Mouse (Mus musculus) midbrain, embryonic 14.5 days (tissue): ENCODE measurements around the gene Il17ra. TPM values are rescaled to one million over a fixed set of nuclear protein-coding genes. Genes with fewer than 3 reads are reported as not detected.

ENCODE experiments used
- ATAC-seq: fragments of 200-750 bp; cut with Nextera tagmentation; 2 replicates; pipeline ENCODE4 v1.8.0; 2017; ENCODE audit warnings: moderate number of reproducible peaks, moderate library complexity; ENCODE audit not compliant: low FRiP score, low TSS enrichment
- DNase-seq: peaks from one replicate; pipeline ENCODE4 v3.0.0-alpha.2; 2015
- H3K27ac ChIP-seq: fragments of 300-500 bp; sonication (generic); replicated peaks from 2 replicates; pipeline ENCODE4 v1.5.1; 2014; ENCODE audit warnings: mild to moderate bottlenecking, low read depth, low read length, moderate library complexity
- H3K27me3 ChIP-seq: fragments of 300-500 bp; sonication (generic); 2 replicates; pipeline ENCODE4 v1.6.1; 2014; ENCODE audit warnings: low read length, control low read depth, mixed read lengths; ENCODE audit not compliant: control insufficient read depth, insufficient read depth
- H3K36me3 ChIP-seq: fragments of 300-500 bp; sonication (generic); 2 replicates; pipeline ENCODE4 v1.6.1; 2014; ENCODE audit warnings: low read length, control low read depth; ENCODE audit not compliant: control insufficient read depth, insufficient read depth
- H3K4me1 ChIP-seq: fragments of 300-500 bp; sonication (generic); 2 replicates; pipeline ENCODE4 v1.6.1; 2014; ENCODE audit warnings: mild to moderate bottlenecking, antibody characterized with exemption, low read length, control low read depth; ENCODE audit not compliant: control insufficient read depth, insufficient read depth
- H3K4me2 ChIP-seq: fragments of 300-500 bp; sonication (generic); 2 replicates; pipeline ENCODE4 v1.6.1; 2014; ENCODE audit warnings: mild to moderate bottlenecking, low read length, moderate library complexity
- H3K4me3 ChIP-seq: fragments of 300-500 bp; sonication (generic); replicated peaks from 2 replicates; pipeline ENCODE4 v1.5.1; 2014; ENCODE audit warnings: low read depth, low read length
- H3K9ac ChIP-seq: fragments of 300-500 bp; sonication (generic); replicated peaks from 2 replicates; pipeline ENCODE4 v1.6.1; 2014; ENCODE audit warnings: mild to moderate bottlenecking, low read length, moderate library complexity
- H3K9me3 ChIP-seq: fragments of 300-500 bp; sonication (generic); 2 replicates; pipeline ENCODE4 v1.6.1; 2016; ENCODE audit warnings: low read length, control low read depth, mixed read lengths; ENCODE audit not compliant: control insufficient read depth
- WGBS: fragments of 180-500 bp; shearing (Covaris S2); extraction: QIAGEN DNeasy Blood & Tissue Kit; methylation state at CpG from one replicate; pipeline ENCODE4 v1.1.7; 2014; 5-methylcytosine and 5-hydroxymethylcytosine counted together
- polyA plus RNA-seq: library from polyadenylated mRNA; unstranded; fragments of >200 nt; fragmentation: Nextera tagmentation; extraction: Ambion mirVana; gene quantifications from 2 replicates; pipeline ENCODE4 v1.2.1, GENCODE M21; 2014

The Il17ra gene
- 1.6 and 2.8 TPM in 2 replicates for polyA plus RNA-seq

DNA sequence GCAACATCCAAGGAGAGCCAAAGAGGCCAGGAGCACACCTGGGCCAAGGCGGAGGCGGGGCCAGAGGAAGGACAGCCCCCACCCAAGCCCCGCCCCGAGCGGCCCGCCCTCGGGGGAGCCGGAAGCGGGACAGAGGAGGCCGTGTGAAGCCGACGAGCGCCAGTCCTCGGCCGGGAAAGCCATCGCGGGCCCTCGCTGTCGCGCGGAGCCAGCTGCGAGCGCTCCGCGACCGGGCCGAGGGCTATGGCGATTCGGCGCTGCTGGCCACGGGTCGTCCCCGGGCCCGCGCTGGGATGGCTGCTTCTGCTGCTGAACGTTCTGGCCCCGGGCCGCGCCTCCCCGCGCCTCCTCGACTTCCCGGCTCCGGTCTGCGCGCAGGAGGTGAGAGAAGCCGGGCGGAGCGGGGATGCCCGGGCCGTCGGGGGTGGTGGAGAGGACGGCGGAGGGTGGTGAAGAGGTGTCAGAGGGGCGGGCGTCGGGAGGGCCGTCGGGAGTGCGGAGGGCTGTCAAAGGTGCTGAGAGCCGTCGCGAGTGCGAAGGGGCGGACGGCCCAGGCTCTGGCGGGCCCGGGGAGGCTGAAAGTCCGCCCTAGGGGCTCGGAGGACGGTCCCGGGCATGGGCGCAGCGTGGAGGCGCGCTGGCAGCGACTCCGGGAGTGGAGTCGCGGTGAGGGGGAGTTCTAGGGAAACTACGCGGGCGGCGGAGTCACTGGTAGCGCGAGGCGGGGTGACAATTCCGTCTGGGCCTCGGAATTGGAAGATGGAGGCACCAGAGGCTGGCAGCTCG, at the start of gene Il17ra:
Gene Il17ra, plus strand, starts transcription at position 162 of the 786 bp plus-strand sequence.
- WGBS, result under 1% methylated on average over 89 of the region's 90 CpGs
- Histone ChIP-seq H3K4me1 (peaks cover 8% of the 10 kb centered on the region), H3K4me3 (peak within 1 kb of the TSS; percentile 51), H3K9me3 (no peaks in the 10 kb centered on the region), H3K27ac (no peak within 1 kb of the TSS), H3K4me2 (peak within 1 kb of the TSS; percentile 61), H3K9ac (peak within 1 kb of the TSS; percentile 52; the same call in 1 of the 2 replicates), H3K36me3 (no peaks in the 10 kb centered on the region), H3K27me3 (peaks cover 29% of the 10 kb centered on the region)
- peak; percentile 73 for DNase-seq
- ATAC-seq, result peak; percentile 72

DNA sequence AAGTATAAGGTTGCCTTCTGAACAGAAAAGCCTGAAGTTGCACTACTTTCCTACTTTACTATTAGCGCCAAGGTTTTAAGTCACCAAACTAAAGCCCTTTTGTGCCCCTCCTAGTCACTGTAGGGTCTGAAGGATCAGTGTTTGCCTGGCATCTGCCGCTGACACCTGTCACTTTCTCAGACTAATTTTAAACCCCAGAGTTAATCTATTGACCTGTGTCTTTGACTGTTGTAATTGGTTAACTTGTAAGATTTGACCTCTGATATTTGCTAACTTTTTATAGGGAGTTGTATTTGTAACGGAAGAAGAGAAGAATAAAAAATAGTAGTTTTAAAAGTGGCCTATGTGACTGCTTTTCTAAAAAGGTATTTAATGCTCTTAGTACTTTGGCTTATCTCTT, 24.9 kb upstream of the Il17ra start:
- Histone ChIP-seq H3K9ac (no peak overlapping the region), H3K9me3 (no peaks in the 10 kb centered on the region), H3K4me1 (no peaks in the 10 kb centered on the region), H3K36me3 (peaks cover 66% of the 10 kb centered on the region), H3K27ac (no peak overlapping the region), H3K27me3 (no peaks in the 10 kb centered on the region), H3K4me2 (no peak overlapping the region), H3K4me3 (no peak overlapping the region)
- 88% methylated on average over 3 of the region's 3 CpGs for WGBS
- DNase-seq (no peak), ATAC-seq (no peak)

DNA sequence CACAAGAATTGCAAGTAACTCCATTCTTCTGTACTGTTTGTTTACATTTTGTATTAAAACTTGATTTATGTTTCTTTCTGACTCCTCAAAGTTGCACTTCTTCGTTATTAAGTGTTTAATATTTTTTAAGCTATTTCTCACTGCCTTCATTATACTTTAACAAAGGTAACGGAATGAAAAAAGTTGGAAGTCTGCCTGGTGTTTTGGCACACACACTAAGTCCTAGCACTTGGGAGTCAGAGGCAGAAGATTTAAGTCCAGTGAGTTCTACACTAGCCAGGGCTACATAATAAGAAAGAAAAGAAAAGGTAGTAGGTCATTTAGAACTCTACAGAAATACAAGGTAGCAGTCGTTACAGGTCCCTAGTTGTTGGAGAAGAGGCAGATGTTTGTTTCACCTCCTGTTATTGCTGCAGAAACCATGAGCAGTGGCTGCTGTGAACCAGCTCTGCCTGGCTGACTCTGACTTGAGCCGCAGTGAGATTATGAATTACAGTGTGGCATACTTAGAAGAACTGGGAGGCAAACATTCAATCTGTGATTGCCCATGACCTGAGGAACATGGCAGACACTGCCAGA, 20.8 kb upstream of the Il17ra start:
- ATAC-seq (no peak), DNase-seq (no peak)
- no peaks in the 10 kb centered on the region for H3K9me3 ChIP-seq
- H3K4me3 ChIP-seq, result no peak overlapping the region
- no peak overlapping the region for H3K27ac ChIP-seq
- no peak overlapping the region for H3K4me2 ChIP-seq
- no peaks in the 10 kb centered on the region for H3K27me3 ChIP-seq
- no peaks in the 10 kb centered on the region for H3K4me1 ChIP-seq
- no peak overlapping the region for H3K9ac ChIP-seq
- WGBS, result 93% methylated on average over 4 of the region's 4 CpGs
- H3K36me3 ChIP-seq, result peaks cover 47% of the 10 kb centered on the region

- DNase-seq (no peak), ATAC-seq (no peak)
- no peaks in the 10 kb centered on the region for H3K4me1 ChIP-seq
- no peaks in the 10 kb centered on the region for H3K9me3 ChIP-seq
- WGBS, result 80% methylated on average over 14 of the region's 14 CpGs
- peaks cover 38% of the 10 kb centered on the region for H3K36me3 ChIP-seq
- H3K9ac ChIP-seq, result no peak overlapping the region
- H3K27me3 ChIP-seq, result no peaks in the 10 kb centered on the region
- H3K4me3 ChIP-seq, result no peak overlapping the region
- H3K4me2 ChIP-seq, result no peak overlapping the region
- no peak overlapping the region for H3K27ac ChIP-seq
These were observed 19.4 kb upstream of the Il17ra start for GRCm38 (mm10) chr6:120443363-120444355.

DNA sequence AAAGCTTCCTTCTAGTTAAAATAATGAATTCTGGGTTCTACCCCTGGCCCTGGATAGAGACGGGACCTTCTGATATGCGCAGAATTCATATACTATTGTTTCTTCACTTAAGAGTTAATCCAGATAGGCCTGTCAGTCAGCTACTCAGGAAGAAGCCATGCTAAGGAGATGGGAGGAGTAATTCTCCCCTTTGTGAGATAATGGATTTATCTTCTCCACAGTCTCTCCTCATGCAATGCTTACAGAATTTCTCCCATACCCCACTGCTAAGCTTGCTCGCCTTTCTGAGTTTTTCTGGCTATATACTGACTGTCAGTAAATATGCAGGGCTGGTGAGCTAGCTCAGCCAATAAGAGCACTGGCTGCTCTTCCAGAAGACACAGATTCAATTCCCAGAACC, 12.8 kb upstream of the Il17ra start:
- ATAC-seq (no peak), DNase-seq (no peak)
- Histone ChIP-seq H3K4me2 (no peak overlapping the region), H3K27me3 (no peaks in the 10 kb centered on the region), H3K9me3 (no peaks in the 10 kb centered on the region), H3K36me3 (no peaks in the 10 kb centered on the region), H3K9ac (no peak overlapping the region), H3K27ac (no peak overlapping the region), H3K4me3 (no peak overlapping the region), H3K4me1 (no peaks in the 10 kb centered on the region)
- WGBS, result 87% methylated on average over 3 of the region's 3 CpGs

- no peak overlapping the region for H3K9ac ChIP-seq
- H3K9me3 ChIP-seq, result no peaks in the 10 kb centered on the region
- no peak overlapping the region for H3K27ac ChIP-seq
- H3K27me3 ChIP-seq, result no peaks in the 10 kb centered on the region
- no peaks in the 10 kb centered on the region for H3K4me1 ChIP-seq
- DNase-seq, result no peak
- H3K4me3 ChIP-seq, result no peak overlapping the region
- H3K36me3 ChIP-seq, result no peaks in the 10 kb centered on the region
- H3K4me2 ChIP-seq, result no peak overlapping the region
- ATAC-seq, result no peak
- 92% methylated on average over 11 of the region's 11 CpGs for WGBS
These were observed 10.5 kb upstream of the Il17ra start for GRCm38 (mm10) chr6:120452384-120453102.

DNA sequence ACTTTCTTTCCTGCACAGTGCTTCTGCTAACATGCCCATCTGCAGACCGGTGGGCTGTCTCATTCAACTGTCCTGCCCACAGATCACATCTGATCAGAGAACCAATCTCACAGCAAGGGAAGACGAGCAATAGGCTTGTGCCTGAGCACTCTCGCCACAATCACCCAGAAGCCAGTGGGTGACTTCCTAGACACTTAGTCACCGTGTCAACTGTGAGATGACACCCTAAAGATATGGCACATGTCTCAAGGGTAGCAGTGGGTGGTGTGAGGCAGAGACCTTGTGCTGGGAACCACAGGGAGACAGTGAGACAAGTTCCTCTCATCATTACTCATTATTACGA, 10.0 kb upstream of the Il17ra start:
- H3K36me3 ChIP-seq, result no peaks in the 10 kb centered on the region
- 82% methylated on average over 5 of the region's 5 CpGs for WGBS
- no peak for ATAC-seq
- no peak overlapping the region for H3K27ac ChIP-seq
- H3K4me2 ChIP-seq, result no peak overlapping the region
- no peak overlapping the region for H3K4me3 ChIP-seq
- H3K27me3 ChIP-seq, result no peaks in the 10 kb centered on the region
- H3K4me1 ChIP-seq, result no peaks in the 10 kb centered on the region
- no peak for DNase-seq
- H3K9me3 ChIP-seq, result no peaks in the 10 kb centered on the region
- H3K9ac ChIP-seq, result no peak overlapping the region

DNA sequence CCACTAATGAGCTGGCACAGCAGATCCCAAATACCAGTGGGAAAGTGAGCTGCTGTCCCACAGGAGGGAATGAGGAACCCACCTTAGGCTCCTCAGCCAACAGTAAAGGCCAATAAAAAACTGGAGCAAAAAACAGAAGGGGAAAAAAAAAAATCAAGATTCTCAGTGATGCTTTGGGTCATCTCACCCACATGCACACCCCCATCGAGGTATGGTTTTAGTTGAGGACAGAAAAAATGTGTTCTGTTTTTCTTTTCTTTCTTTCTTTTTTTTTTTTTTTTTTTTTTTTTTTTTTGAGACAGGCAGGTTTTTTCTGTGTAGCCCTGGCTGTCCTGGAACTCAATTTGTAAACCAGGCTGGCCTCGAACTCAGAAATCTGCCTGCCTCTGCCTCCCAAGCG, 9.5 kb upstream of the Il17ra start:
- DNase-seq, result no peak

More for the DNA sequence above, 9.5 kb upstream of the Il17ra start:
- Histone ChIP-seq H3K4me2 (no peak overlapping the region), H3K36me3 (no peaks in the 10 kb centered on the region), H3K9me3 (no peaks in the 10 kb centered on the region), H3K27me3 (no peaks in the 10 kb centered on the region), H3K9ac (no peak overlapping the region), H3K27ac (no peak overlapping the region), H3K4me1 (no peaks in the 10 kb centered on the region), H3K4me3 (no peak overlapping the region)
- ATAC-seq, result no peak
- 94% methylated on average over 3 of the region's 3 CpGs for WGBS
